Mouse (Mus musculus) adipocyte (in vitro differentiated cells): ENCODE measurements around the gene Synrg.

Experiments used
- DNase-seq: peaks from one replicate; pipeline ENCODE4 v3.0.0-alpha.2; 2016; ENCODE audit warnings: low spot score

Gene Synrg

DNA sequence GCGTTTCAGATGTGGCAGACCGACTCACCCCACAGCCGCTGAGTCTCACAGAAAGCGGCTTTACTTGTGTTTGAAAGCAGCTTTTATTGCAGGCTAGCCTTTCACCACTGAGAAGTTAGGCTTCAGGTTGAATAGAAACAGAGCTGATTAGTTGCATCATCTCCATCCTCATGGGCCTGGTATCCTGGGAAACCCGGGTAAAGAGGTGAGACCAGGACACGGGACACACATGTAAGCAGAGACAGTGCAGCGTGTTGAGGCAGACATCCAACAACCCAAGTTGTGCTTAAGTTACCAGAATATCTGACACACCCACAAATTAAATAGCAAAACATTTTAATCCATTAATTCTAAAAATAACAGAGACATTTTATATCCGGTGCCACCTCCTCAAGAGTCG is 114.4 kb downstream of the Synrg start:
- DNase-seq, result no peak

DNA sequence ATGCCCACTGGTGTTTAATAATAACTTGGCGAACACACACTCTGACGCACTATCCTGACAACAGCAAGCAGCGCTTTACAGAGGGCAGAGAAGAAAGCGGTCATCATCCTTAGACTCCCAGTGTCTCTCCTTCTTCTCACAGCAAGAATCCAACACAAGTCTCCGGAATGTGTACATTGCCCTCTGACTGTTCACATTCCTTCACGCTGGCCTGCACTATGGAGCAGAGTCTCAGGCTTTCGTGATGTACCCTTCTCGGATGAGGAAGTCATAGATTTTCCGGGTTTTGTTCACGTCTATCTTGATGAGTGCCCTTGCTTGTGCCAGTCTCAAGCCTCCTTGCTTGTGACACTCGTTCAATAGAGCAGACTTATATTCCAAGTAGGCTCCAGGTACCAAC is 115.1 kb downstream of the Synrg start:
- no peak for DNase-seq

DNA sequence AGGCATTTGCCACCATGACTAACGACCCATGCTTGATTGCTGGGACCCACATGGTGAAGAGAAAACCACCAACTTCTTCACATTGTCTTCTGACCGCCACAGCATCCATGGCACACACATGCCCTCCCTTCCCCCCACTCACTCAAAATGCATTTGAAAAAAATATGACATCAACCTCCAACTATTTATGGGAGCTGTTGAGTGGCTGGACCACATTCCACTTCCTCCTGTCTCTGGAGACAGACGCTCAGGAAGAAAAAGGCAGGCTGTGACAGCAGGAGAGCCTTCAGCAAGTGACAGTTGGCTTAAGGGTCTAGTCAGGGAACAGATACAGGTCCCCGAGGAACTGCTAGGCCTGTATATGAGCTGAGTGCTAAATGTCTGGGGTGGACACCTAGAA is 115.7 kb downstream of the Synrg start:
- DNase-seq, result no peak

DNA sequence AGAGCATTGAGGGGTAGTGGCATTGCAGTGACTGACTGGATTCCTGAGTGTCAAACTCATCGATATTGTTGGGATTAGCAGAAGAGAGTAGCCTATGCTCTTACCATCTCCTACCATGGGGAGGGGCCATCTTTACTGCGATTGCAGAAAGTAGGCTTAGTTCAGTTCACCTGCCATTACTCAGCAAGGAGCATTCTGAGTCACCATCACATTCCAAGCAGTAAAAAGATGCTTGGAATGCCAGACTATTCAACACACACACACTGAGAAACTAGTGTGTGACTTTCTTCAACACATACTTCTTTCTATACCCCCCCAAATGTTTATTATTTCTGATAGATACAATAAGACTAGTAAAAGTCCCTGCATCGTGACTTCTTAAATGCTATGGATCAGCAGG is 116.1 kb downstream of the Synrg start:
- no peak for DNase-seq

DNA sequence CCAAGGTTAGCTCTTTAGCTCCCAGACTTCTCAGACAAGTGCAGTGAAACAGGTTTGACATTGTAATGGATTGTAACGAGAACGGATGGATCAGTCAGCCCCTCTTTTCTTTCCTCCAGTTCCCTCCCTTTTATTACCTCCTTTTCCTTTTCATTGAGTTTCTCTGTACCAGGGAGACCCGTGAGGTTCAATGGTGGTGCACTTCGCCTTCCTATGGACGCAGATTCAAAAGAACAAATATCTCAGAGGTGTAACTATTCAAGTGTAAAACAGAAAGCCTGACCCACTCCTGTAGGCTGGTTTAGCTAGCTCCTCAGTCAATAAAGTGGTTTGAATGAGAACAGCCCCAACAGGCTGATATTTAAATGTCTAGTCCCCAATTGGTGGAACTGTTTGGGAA is 117.7 kb downstream of the Synrg start:
- DNase-seq, result no peak

DNA sequence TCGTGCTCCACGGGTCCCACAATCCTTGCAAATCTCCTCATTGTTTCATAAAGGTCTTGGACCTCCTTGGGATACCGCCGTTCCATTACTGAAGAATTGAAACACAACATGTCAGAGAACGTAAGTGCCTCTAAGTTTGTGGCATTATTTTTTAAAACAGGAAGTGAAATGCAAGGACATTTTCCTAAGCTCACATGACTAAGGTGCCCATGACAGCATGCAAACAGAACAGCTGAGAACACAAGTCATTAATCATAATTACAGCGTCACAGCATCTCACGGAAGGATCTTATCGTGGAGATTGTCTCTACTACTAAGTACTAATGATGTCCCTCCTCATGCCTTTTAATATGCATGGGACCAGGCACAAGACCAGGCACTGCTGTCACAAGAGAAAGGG is 126.3 kb downstream of the Synrg start:
- no peak for DNase-seq
